Mouse (Mus musculus): ENCODE measurements around the gene Corin. TPM values are rescaled to one million over a fixed set of nuclear protein-coding genes. Genes with fewer than 3 reads are reported as not detected.

Gene Corin
- polyA plus RNA-seq, 1 experiment from 2014 or later: 4.5 TPM

DNA sequence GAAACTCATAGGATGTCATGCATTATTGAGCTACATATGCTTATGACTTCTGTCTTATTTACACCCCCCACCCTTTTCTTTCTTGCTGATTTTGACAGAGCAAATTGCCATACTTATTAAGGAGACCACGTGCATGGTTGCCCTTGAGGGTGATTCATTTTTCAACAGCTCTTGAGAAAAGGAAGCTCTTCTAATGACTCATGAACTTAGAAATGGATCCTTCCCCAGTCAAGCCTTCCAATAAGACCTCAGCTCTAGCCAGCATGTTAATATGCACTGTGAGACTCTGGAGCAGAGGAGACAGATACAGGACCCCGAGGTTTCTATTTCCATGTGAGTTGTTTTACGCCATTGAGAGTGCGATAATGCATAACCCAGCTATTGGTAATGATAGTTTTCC lies 76.7 kb downstream of the Corin start:
- Histone ChIP-seq H3K9me3 (ENCODE audit: control insufficient read depth, low read length) (no peaks in the 10 kb centered on the region), H3K27ac (replicated peaks; ENCODE audit: low read depth, low read length) (no peak overlapping the region), H3K9ac (ENCODE audit: low read depth, low read length) (no peak overlapping the region), H3K27me3 (replicated peaks; ENCODE audit: control insufficient read depth, insufficient read depth, low read length) (no peaks in the 10 kb centered on the region), H3K4me3 (ENCODE audit: low read depth, low read length) (no peak overlapping the region), H3K4me2 (ENCODE audit: low read depth, low read length) (no peak overlapping the region), H3K36me3 (ENCODE audit: control insufficient read depth, insufficient read depth, low read length) (no peaks in the 10 kb centered on the region), H3K4me1 (ENCODE audit: control insufficient read depth, insufficient read depth, low read length) (no peaks in the 10 kb centered on the region)
- ATAC-seq (ENCODE audit: low read depth): no peak
- 80% methylated on average over 4 of the region's 4 CpGs for WGBS
- DNase-seq (ENCODE audit: low spot score): no peak

DNA sequence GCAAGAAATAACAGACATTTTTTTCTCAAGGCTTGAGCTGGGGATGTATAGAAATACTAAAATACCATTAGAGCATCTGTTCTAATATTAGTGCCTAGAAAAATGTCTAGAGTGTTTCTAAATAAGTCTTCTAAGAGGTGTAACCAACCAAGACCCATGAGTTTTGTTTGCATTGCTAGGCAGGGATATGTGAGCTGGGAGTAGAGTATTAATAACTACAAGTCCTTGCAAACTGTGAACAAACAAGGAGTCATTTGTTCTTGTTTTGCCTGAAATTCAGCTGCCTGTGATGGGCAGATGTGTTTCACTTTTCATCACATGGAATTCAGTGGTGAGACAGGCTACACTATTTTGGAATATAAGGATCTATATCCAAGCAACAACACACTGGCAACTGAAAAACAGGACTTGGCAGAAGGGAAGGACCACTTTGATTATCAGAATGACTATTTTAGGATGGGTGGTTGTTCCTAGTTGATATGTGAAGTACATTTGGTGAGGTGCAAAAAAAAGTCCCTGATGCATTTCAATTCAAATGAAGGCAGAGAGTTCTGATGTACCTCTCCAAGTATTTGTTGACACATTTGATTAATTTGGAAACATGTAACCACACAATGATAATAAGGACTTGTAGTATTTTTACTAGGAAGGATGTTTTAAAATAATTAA lies 78.8 kb downstream of the Corin start:
- no peak for DNase-seq (ENCODE audit: low spot score)
- Histone ChIP-seq H3K4me3 (ENCODE audit: low read depth, low read length) (no peak overlapping the region), H3K4me1 (ENCODE audit: control insufficient read depth, insufficient read depth, low read length) (no peaks in the 10 kb centered on the region), H3K9ac (ENCODE audit: low read depth, low read length) (no peak overlapping the region), H3K27ac (replicated peaks; ENCODE audit: low read depth, low read length) (no peak overlapping the region), H3K36me3 (ENCODE audit: control insufficient read depth, insufficient read depth, low read length) (no peaks in the 10 kb centered on the region), H3K4me2 (ENCODE audit: low read depth, low read length) (no peak overlapping the region), H3K27me3 (replicated peaks; ENCODE audit: control insufficient read depth, insufficient read depth, low read length) (no peaks in the 10 kb centered on the region), H3K9me3 (ENCODE audit: control insufficient read depth, low read length) (no peaks in the 10 kb centered on the region)
- no peak for ATAC-seq (ENCODE audit: low read depth)

DNA sequence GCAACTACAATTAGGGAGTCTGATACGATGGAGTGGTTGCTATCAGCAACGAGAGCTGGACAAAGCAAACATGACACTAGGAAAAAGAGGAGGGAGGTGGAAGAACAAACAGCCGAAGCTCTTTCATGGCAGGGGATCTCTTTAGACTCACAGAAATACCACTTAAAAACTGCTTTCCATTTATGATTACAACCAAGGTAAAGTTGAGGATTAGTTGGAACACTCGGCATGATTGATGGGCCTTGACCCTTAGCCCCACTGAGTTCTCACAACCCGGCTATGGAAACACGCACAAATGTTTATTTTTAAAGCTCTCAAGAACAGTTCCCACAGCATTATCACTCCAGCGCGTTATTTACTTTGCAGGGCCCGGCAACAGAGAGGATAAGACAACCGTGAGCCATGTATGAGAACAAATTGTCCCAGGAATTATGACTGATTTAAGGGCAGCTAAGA lies 92.4 kb downstream of the Corin start:
- Histone ChIP-seq H3K9ac (ENCODE audit: low read depth, low read length) (no peak overlapping the region), H3K9me3 (ENCODE audit: control insufficient read depth, low read length) (no peaks in the 10 kb centered on the region), H3K4me3 (ENCODE audit: low read depth, low read length) (no peak overlapping the region), H3K36me3 (ENCODE audit: control insufficient read depth, insufficient read depth, low read length) (no peaks in the 10 kb centered on the region), H3K4me2 (ENCODE audit: low read depth, low read length) (no peak overlapping the region), H3K4me1 (ENCODE audit: control insufficient read depth, insufficient read depth, low read length) (no peaks in the 10 kb centered on the region; the same call in 1 of the 2 replicates), H3K27ac (replicated peaks; ENCODE audit: low read depth, low read length) (no peak overlapping the region), H3K27me3 (replicated peaks; ENCODE audit: control insufficient read depth, insufficient read depth, low read length) (no peaks in the 10 kb centered on the region)
- ATAC-seq (ENCODE audit: low read depth): no peak
- DNase-seq (ENCODE audit: low spot score): no peak
- WGBS: 49% methylated on average over 10 of the region's 10 CpGs

DNA sequence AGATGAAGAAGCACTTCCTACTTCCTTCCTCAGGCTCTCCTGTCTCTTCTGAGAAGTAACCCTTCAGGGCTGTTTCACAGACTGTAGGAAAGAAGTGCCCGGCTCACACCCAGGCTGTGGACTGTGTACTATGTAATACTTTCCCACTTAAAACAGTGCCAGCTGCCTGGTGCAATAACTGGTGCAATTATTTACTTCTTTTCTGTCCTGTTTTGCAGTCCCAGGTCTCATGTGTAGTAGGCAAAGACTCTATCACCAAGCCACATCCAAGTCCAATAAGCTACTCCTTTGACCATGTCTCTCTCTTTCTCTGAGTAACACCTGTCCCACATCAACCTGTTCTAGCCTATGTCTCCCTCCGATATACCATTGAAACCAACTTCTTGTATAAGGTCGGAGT lies 93.4 kb downstream of the Corin start:
- WGBS: 88% methylated on average over 3 of the region's 3 CpGs
- Histone ChIP-seq H3K27ac (replicated peaks; ENCODE audit: low read depth, low read length) (no peak overlapping the region), H3K4me3 (ENCODE audit: low read depth, low read length) (no peak overlapping the region), H3K36me3 (ENCODE audit: control insufficient read depth, insufficient read depth, low read length) (no peaks in the 10 kb centered on the region), H3K4me2 (ENCODE audit: low read depth, low read length) (no peak overlapping the region), H3K4me1 (ENCODE audit: control insufficient read depth, insufficient read depth, low read length) (no peaks in the 10 kb centered on the region; the same call in 1 of the 2 replicates), H3K9me3 (ENCODE audit: control insufficient read depth, low read length) (no peaks in the 10 kb centered on the region), H3K9ac (ENCODE audit: low read depth, low read length) (no peak overlapping the region), H3K27me3 (replicated peaks; ENCODE audit: control insufficient read depth, insufficient read depth, low read length) (no peaks in the 10 kb centered on the region)
- ATAC-seq (ENCODE audit: low read depth) (no peak), DNase-seq (ENCODE audit: low spot score) (no peak)

DNA sequence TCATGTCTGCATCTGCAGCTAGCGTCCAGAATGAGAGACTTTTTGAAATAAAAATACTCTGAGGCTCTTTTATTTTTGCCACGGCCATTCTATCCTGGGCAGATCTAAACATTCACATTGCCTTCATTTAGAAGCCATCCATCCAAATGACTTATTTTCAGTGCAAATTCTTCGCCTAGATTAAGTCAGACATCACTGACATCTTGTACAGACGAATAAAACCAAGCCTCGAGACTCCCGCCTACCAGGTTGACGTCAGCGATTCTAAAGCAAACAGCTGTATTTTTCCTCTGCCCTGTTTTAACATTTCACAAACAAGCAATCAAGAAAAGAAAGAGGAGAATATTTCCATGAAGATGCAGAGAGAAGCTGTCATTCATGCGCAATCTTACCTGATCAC lies 100.9 kb downstream of the Corin start:
- H3K4me2 ChIP-seq (ENCODE audit: low read depth, low read length): 0 out of 2 replicates have a peak overlapping the region, but pooled peaks have one; percentile 7

DNA sequence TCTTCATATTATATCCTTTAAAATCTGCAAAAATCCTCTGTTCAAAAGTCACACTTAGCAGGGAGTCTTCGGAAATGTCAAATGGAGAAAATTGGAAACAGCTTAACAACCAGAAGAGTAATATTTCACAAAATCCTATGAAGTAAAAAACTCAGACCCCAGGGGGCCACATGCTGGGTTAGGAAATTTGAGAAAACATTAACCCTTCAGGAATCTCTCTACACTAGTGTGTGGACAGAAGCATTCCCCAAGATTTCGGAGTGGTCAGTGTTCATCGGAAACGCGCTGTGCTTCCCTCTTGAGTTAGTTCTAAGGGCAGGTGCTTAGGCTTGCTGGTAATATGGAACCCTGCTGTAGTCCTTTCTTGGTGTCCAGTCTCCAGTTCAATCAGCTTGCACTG lies 101.4 kb downstream of the Corin start:
- DNase-seq (ENCODE audit: low spot score): peak; percentile 21
- no peaks in the 10 kb centered on the region for H3K27me3 ChIP-seq (replicated peaks; ENCODE audit: control insufficient read depth, insufficient read depth, low read length)
- no peaks in the 10 kb centered on the region for H3K9me3 ChIP-seq (ENCODE audit: control insufficient read depth, low read length)
- ATAC-seq (ENCODE audit: low read depth): no peak
- WGBS: 30% methylated on average over 5 of the region's 5 CpGs
- no peaks in the 10 kb centered on the region for H3K36me3 ChIP-seq (ENCODE audit: control insufficient read depth, insufficient read depth, low read length)
- no peak overlapping the region for H3K4me3 ChIP-seq (ENCODE audit: low read depth, low read length)
- peaks cover 7% of the 10 kb centered on the region; the same call in 1 of the 2 replicates for H3K4me1 ChIP-seq (ENCODE audit: control insufficient read depth, insufficient read depth, low read length)
- no peak overlapping the region for H3K27ac ChIP-seq (replicated peaks; ENCODE audit: low read depth, low read length)
- H3K4me2 ChIP-seq (ENCODE audit: low read depth, low read length): peak overlapping the region; percentile 7; the same call in 1 of the 2 replicates
- no peak overlapping the region for H3K9ac ChIP-seq (ENCODE audit: low read depth, low read length)

More for the DNA sequence above, 100.9 kb downstream of the Corin start:
- H3K9me3 ChIP-seq (ENCODE audit: control insufficient read depth, low read length): no peaks in the 10 kb centered on the region
- peaks cover 7% of the 10 kb centered on the region; the same call in 1 of the 2 replicates for H3K4me1 ChIP-seq (ENCODE audit: control insufficient read depth, insufficient read depth, low read length)
- no peaks in the 10 kb centered on the region for H3K27me3 ChIP-seq (replicated peaks; ENCODE audit: control insufficient read depth, insufficient read depth, low read length)
- no peak for ATAC-seq (ENCODE audit: low read depth)
- no peaks in the 10 kb centered on the region for H3K36me3 ChIP-seq (ENCODE audit: control insufficient read depth, insufficient read depth, low read length)
- WGBS: 48% methylated on average over 9 of the region's 9 CpGs
- H3K9ac ChIP-seq (ENCODE audit: low read depth, low read length): no peak overlapping the region
- peak; percentile 38 for DNase-seq (ENCODE audit: low spot score)
- no peak overlapping the region for H3K27ac ChIP-seq (replicated peaks; ENCODE audit: low read depth, low read length)
- no peak overlapping the region for H3K4me3 ChIP-seq (ENCODE audit: low read depth, low read length)

- DNase-seq (ENCODE audit: low spot score) (no peak), ATAC-seq (ENCODE audit: low read depth) (no peak)
- H3K4me3 ChIP-seq (ENCODE audit: low read depth, low read length): no peak overlapping the region
- H3K4me2 ChIP-seq (ENCODE audit: low read depth, low read length): no peak overlapping the region
- H3K9me3 ChIP-seq (ENCODE audit: control insufficient read depth, low read length): no peaks in the 10 kb centered on the region
- 57% methylated on average over 10 of the region's 10 CpGs for WGBS
- no peak overlapping the region for H3K27ac ChIP-seq (replicated peaks; ENCODE audit: low read depth, low read length)
- H3K27me3 ChIP-seq (replicated peaks; ENCODE audit: control insufficient read depth, insufficient read depth, low read length): no peaks in the 10 kb centered on the region
- peaks cover 7% of the 10 kb centered on the region; the same call in 1 of the 2 replicates for H3K4me1 ChIP-seq (ENCODE audit: control insufficient read depth, insufficient read depth, low read length)
- H3K36me3 ChIP-seq (ENCODE audit: control insufficient read depth, insufficient read depth, low read length): no peaks in the 10 kb centered on the region
- H3K9ac ChIP-seq (ENCODE audit: low read depth, low read length): no peak overlapping the region
Observed at GRCm38 (mm10) chr5:72401778-72402177, 102.5 kb downstream of the Corin start.

- H3K9me3 ChIP-seq (ENCODE audit: control insufficient read depth, low read length): no peaks in the 10 kb centered on the region
- 86% methylated on average over 3 of the region's 3 CpGs for WGBS
- no peak overlapping the region for H3K4me3 ChIP-seq (ENCODE audit: low read depth, low read length)
- no peak overlapping the region for H3K4me2 ChIP-seq (ENCODE audit: low read depth, low read length)
- no peak overlapping the region for H3K9ac ChIP-seq (ENCODE audit: low read depth, low read length)
- H3K27ac ChIP-seq (replicated peaks; ENCODE audit: low read depth, low read length): no peak overlapping the region
- H3K27me3 ChIP-seq (replicated peaks; ENCODE audit: control insufficient read depth, insufficient read depth, low read length): no peaks in the 10 kb centered on the region
- no peaks in the 10 kb centered on the region for H3K36me3 ChIP-seq (ENCODE audit: control insufficient read depth, insufficient read depth, low read length)
- no peak for DNase-seq (ENCODE audit: low spot score)
- peaks cover 7% of the 10 kb centered on the region; the same call in 1 of the 2 replicates for H3K4me1 ChIP-seq (ENCODE audit: control insufficient read depth, insufficient read depth, low read length)
- ATAC-seq (ENCODE audit: low read depth): no peak
Observed at GRCm38 (mm10) chr5:72401251-72401650, 103.0 kb downstream of the Corin start.

- ATAC-seq (ENCODE audit: low read depth) (no peak), DNase-seq (ENCODE audit: low spot score) (no peak)
- Histone ChIP-seq H3K36me3 (ENCODE audit: control insufficient read depth, insufficient read depth, low read length) (no peaks in the 10 kb centered on the region), H3K4me1 (ENCODE audit: control insufficient read depth, insufficient read depth, low read length) (no peaks in the 10 kb centered on the region), H3K27ac (replicated peaks; ENCODE audit: low read depth, low read length) (no peak overlapping the region), H3K27me3 (replicated peaks; ENCODE audit: control insufficient read depth, insufficient read depth, low read length) (no peaks in the 10 kb centered on the region), H3K9me3 (ENCODE audit: control insufficient read depth, low read length) (no peaks in the 10 kb centered on the region), H3K4me3 (ENCODE audit: low read depth, low read length) (no peak overlapping the region), H3K9ac (ENCODE audit: low read depth, low read length) (no peak overlapping the region), H3K4me2 (ENCODE audit: low read depth, low read length) (no peak overlapping the region)
- WGBS: 50% methylated on average over 1 of the region's 1 CpGs
Observed at GRCm38 (mm10) chr5:72382148-72382547, 122.1 kb downstream of the Corin start.
